Mouse (Mus musculus) midbrain, embryonic 11.5 days (tissue): Measurements from ENCODE around the gene Gmcl1. TPM values are rescaled to one million over a fixed set of nuclear protein-coding genes. Genes with fewer than 3 reads are reported as not detected.
A peak's percentile ranks its signal among the peaks of the same experiment; 100 is the strongest.

ENCODE experiments used
- ATAC-seq: fragments of 200-750 bp; cut with Nextera tagmentation; 2 replicates; pipeline ENCODE4 v1.8.0; 2017; ENCODE audit warnings: moderate TSS enrichment, moderate library complexity; ENCODE audit not compliant: low FRiP score
- DNase-seq: peaks from one replicate; pipeline ENCODE4 v3.0.0; 2015; ENCODE audit warnings: low spot score; ENCODE audit errors: missing footprints
- H3K27ac ChIP-seq: fragments of 300-500 bp; sonication (generic); 2 replicates; pipeline ENCODE4 v1.5.1; 2014; ENCODE audit warnings: low read depth, low read length
- H3K27me3 ChIP-seq: fragments of 300-500 bp; sonication (generic); 2 replicates; pipeline ENCODE4 v1.6.1; 2014; ENCODE audit warnings: mild to moderate bottlenecking, low read length, moderate library complexity, mixed read lengths; ENCODE audit not compliant: control insufficient read depth, insufficient read depth
- H3K36me3 ChIP-seq: fragments of 300-500 bp; sonication (generic); 2 replicates; pipeline ENCODE4 v1.6.1; 2014; ENCODE audit warnings: mild to moderate bottlenecking, low read length, moderate library complexity, mixed read lengths; ENCODE audit not compliant: control insufficient read depth, insufficient read depth
- H3K4me1 ChIP-seq: fragments of 300-500 bp; sonication (generic); 2 replicates; pipeline ENCODE4 v1.6.1; 2014; ENCODE audit warnings: low read length; ENCODE audit not compliant: control insufficient read depth, insufficient read depth
- H3K4me2 ChIP-seq: fragments of 300-500 bp; sonication (generic); 2 replicates; pipeline ENCODE4 v1.6.1; 2014; ENCODE audit warnings: mild to moderate bottlenecking, moderate library complexity
- H3K4me3 ChIP-seq: fragments of 300-500 bp; sonication (generic); 2 replicates; pipeline ENCODE4 v1.5.1; 2014; ENCODE audit warnings: low read depth, low read length
- H3K9ac ChIP-seq: fragments of 300-500 bp; sonication (generic); 2 replicates; pipeline ENCODE4 v1.6.1; 2014; ENCODE audit warnings: low read length
- H3K9me3 ChIP-seq: fragments of 300-500 bp; sonication (generic); 2 replicates; pipeline ENCODE4 v1.6.1; 2016; ENCODE audit warnings: low read length; ENCODE audit not compliant: control insufficient read depth
- WGBS: fragments of 180-500 bp; shearing (Covaris S2); extraction: QIAGEN DNeasy Blood & Tissue Kit; methylation state at CpG from one replicate; pipeline ENCODE4 v1.1.7; 2014; 5-methylcytosine and 5-hydroxymethylcytosine counted together
- polyA plus RNA-seq: library from polyadenylated mRNA; unstranded; fragments of >200 nt; fragmentation: Nextera tagmentation; extraction: Ambion mirVana; gene quantifications from 2 replicates; pipeline ENCODE4 v1.2.1, GENCODE M21; 2014

Gmcl1 gene
- polyA plus RNA-seq, 1 experiment from 2014 or later: 42.4 TPM

- no peak overlapping the region for H3K4me3 ChIP-seq
- no peaks in the 10 kb centered on the region for H3K27me3 ChIP-seq
- no peak overlapping the region for H3K4me2 ChIP-seq
- WGBS: 82% methylated on average over 4 of the region's 4 CpGs
- H3K4me1 ChIP-seq: no peaks in the 10 kb centered on the region
- H3K27ac ChIP-seq: no peak overlapping the region
- H3K36me3 ChIP-seq: no peaks in the 10 kb centered on the region
- DNase-seq (no peak), ATAC-seq (no peak)
- no peaks in the 10 kb centered on the region for H3K9me3 ChIP-seq
- H3K9ac ChIP-seq: no peak overlapping the region
Measured at GRCm38 (mm10) chr6:86749817-86750216, 16.6 kb upstream of the Gmcl1 start.

- ATAC-seq (no peak), DNase-seq (peak; percentile 88)
- Histone ChIP-seq H3K27ac (no peak overlapping the region), H3K9ac (no peak overlapping the region), H3K4me2 (no peak overlapping the region), H3K36me3 (no peaks in the 10 kb centered on the region), H3K27me3 (no peaks in the 10 kb centered on the region), H3K4me1 (no peaks in the 10 kb centered on the region), H3K4me3 (no peak overlapping the region), H3K9me3 (no peaks in the 10 kb centered on the region)
Measured at GRCm38 (mm10) chr6:86747171-86747570, 14.0 kb upstream of the Gmcl1 start.

GRCm38 (mm10) chr6:86740652-86741051 is 7.5 kb upstream of the Gmcl1 start:
- Histone ChIP-seq H3K4me1 (no peaks in the 10 kb centered on the region), H3K9ac (no peak overlapping the region), H3K27me3 (no peaks in the 10 kb centered on the region), H3K9me3 (no peaks in the 10 kb centered on the region), H3K36me3 (no peaks in the 10 kb centered on the region), H3K27ac (no peak overlapping the region), H3K4me3 (no peak overlapping the region), H3K4me2 (no peak overlapping the region)
- DNase-seq: no peak
- ATAC-seq: no peak
- WGBS: 40% methylated on average over 3 of the region's 3 CpGs

- Histone ChIP-seq H3K9me3 (no peaks in the 10 kb centered on the region), H3K9ac (no peak overlapping the region), H3K27me3 (no peaks in the 10 kb centered on the region), H3K4me1 (peaks cover 5% of the 10 kb centered on the region; the same call in 1 of the 2 replicates), H3K4me3 (no peak overlapping the region), H3K36me3 (no peaks in the 10 kb centered on the region), H3K4me2 (no peak overlapping the region), H3K27ac (no peak overlapping the region)
- 85% methylated on average over 6 of the region's 6 CpGs for WGBS
- no peak for ATAC-seq
- no peak for DNase-seq
Measured at GRCm38 (mm10) chr6:86736830-86737229, 3.6 kb upstream of the Gmcl1 start.

- 89% methylated on average over 4 of the region's 4 CpGs for WGBS
- H3K4me2 ChIP-seq: no peak overlapping the region
- no peak overlapping the region for H3K27ac ChIP-seq
- H3K4me1 ChIP-seq: peaks cover 5% of the 10 kb centered on the region; the same call in 1 of the 2 replicates
- DNase-seq (no peak), ATAC-seq (no peak)
- no peaks in the 10 kb centered on the region for H3K27me3 ChIP-seq
- H3K9ac ChIP-seq: no peak overlapping the region
- no peaks in the 10 kb centered on the region for H3K36me3 ChIP-seq
- H3K4me3 ChIP-seq: no peak overlapping the region
- no peaks in the 10 kb centered on the region for H3K9me3 ChIP-seq
Measured at GRCm38 (mm10) chr6:86736313-86736712, 3.1 kb upstream of the Gmcl1 start.

GRCm38 (mm10) chr6:86732276-86733173 is 658 bp downstream of the Gmcl1 start:
- Histone ChIP-seq H3K9ac (peak overlapping the region; percentile 88), H3K4me3 (peak overlapping the region; percentile 93), H3K27me3 (no peaks in the 10 kb centered on the region), H3K9me3 (no peaks in the 10 kb centered on the region), H3K27ac (peak overlapping the region; percentile 75), H3K4me1 (peaks cover 5% of the 10 kb centered on the region; the same call in 1 of the 2 replicates), H3K4me2 (peak overlapping the region; percentile 97), H3K36me3 (no peaks in the 10 kb centered on the region)
- DNase-seq: peak; percentile 95
- under 1% methylated on average over 62 of the region's 62 CpGs for WGBS
- ATAC-seq: no peak; the same call in none of the 2 replicates

- Histone ChIP-seq H3K9ac (no peak overlapping the region), H3K4me2 (no peak overlapping the region), H3K9me3 (no peaks in the 10 kb centered on the region), H3K4me1 (peaks cover under 1% of the 10 kb centered on the region; the same call in 1 of the 2 replicates), H3K27me3 (no peaks in the 10 kb centered on the region), H3K36me3 (no peaks in the 10 kb centered on the region), H3K27ac (no peak overlapping the region), H3K4me3 (no peak overlapping the region)
- DNase-seq: no peak
- ATAC-seq: no peak
- WGBS: 94% methylated on average over 5 of the region's 5 CpGs
Measured at GRCm38 (mm10) chr6:86728711-86729110, 4.5 kb downstream of the Gmcl1 start.

- DNase-seq: no peak
- H3K27ac ChIP-seq: no peak overlapping the region
- H3K4me3 ChIP-seq: no peak overlapping the region
- H3K9me3 ChIP-seq: no peaks in the 10 kb centered on the region
- H3K36me3 ChIP-seq: no peaks in the 10 kb centered on the region
- no peaks in the 10 kb centered on the region for H3K27me3 ChIP-seq
- H3K4me1 ChIP-seq: no peaks in the 10 kb centered on the region
- no peak for ATAC-seq
- H3K9ac ChIP-seq: no peak overlapping the region
- WGBS: 68% methylated on average over 3 of the region's 3 CpGs
- no peak overlapping the region for H3K4me2 ChIP-seq
Measured at GRCm38 (mm10) chr6:86721977-86722376, 11.2 kb downstream of the Gmcl1 start.

GRCm38 (mm10) chr6:86708072-86708774 is 25.0 kb downstream of the Gmcl1 start:
- H3K9ac ChIP-seq: no peak overlapping the region
- H3K27me3 ChIP-seq: no peaks in the 10 kb centered on the region
- H3K4me1 ChIP-seq: no peaks in the 10 kb centered on the region
- H3K27ac ChIP-seq: no peak overlapping the region
- H3K4me2 ChIP-seq: no peak overlapping the region
- H3K4me3 ChIP-seq: no peak overlapping the region
- H3K36me3 ChIP-seq: 0 out of 2 replicates have a peak, but pooled peaks cover 3% of the 10 kb centered on the region
- ATAC-seq: no peak
- whole genome bisulfite sequencing: 81% methylated on average over 4 of the region's 4 CpGs
- no peak for DNase-seq
- H3K9me3 ChIP-seq: no peaks in the 10 kb centered on the region
